Mouse (Mus musculus): ENCODE results near the gene Tor4a.
A peak's percentile ranks its signal among the peaks of the same experiment; 100 is the strongest.

Tor4a gene

GRCm38 (mm10) chr2:25193330-25193770 is 3.3 kb downstream of the Tor4a start:
- peak; percentile 75 to 87 for DNase-seq (ENCODE audit: low read depth in 2 of 2, low spot score in 2 of 2)

GRCm38 (mm10) chr2:25187841-25188240 is 8.8 kb downstream of the Tor4a start:
- DNase-seq (ENCODE audit: low read depth in 2 of 2, low spot score in 2 of 2): no peak

DNA sequence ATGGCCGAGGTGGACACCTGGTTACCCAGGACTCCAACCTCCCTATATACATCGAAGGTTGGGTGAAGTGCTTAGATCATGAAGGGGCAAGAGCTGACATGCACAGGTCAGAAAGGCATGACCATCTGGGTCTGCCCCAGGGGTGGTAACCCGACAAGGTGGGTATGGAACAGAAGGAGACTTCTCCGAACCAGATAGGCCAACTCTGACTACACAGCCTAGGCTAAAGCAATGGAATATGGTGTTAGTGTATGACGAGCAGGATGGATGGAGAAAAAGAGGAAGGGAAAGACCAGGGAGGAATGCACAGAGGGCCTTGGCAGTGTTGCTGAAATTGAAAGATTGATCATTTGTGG is 10.1 kb downstream of the Tor4a start:
- no peak for DNase-seq (ENCODE audit: low read depth in 2 of 2, low spot score in 2 of 2)

DNA sequence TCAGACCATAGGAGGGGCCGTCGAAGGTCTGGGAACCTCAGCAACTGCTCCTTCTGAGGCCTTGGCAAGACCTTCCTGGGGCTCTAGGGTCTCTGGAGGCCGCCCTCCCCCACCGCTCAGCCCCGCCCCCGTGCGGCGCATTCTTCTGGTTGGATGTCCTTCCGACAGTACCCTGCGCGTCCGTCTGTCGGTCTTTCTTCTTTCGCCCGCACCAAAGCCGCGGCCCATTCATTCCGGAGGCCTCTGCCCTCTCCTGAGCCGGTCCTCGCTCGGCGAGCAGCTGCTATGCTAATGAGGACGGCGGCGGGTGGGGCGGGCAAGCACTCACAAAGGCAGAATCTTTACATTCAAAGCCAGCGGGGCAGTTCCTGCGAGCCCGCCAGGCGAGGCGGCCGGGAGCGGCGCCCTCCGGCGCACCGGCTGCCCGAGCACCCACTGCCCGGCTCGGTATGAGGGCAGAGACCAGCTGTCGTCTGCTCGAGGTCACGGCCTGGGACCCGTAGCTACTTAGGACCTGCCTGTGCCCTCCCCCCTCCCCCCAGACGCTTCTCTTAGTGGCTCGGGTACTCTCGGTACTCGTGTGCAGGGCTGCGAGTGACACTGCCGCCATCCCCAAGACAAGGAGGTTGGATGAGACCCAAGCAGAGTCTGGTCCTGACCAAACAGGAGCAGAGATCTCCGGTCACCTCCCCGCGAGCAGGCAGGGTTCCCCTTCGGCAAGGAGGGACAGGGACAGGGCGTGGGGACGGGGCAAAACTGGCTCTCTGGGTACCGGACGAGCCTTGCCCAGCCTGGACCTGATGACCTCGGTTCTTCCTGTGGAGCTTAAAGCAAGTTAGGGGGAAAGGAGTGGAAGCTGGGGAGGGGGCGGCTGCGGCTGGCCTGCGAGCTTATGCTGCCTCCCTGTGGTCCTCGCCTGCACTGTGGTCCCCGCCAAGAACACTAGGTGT is 10.8 kb downstream of the Tor4a start:
- peak in 1 of 2 experiments; percentile 33 for DNase-seq (ENCODE audit: low read depth in 2 of 2, low spot score in 2 of 2)

DNA sequence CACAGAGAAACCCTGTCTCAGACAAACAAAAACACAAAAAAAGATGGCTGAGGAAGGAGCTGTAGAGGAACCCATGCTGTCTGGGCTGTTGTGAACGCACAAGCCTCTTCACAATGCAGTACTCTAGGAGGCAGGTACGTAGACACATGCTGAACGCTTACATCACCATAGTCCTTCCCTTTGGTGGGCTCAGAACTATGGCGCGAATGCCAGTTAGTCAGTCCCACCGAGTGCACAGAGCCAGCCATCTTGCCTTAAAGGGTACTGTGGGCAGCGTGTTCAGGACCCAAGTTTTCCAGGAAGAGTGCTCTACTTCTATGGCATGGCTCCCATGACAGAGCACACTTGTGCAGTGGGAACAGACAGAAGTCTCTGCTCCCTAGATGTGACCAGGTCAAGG is 12.2 kb downstream of the Tor4a start:
- no peak for DNase-seq (ENCODE audit: low read depth in 2 of 2, low spot score in 2 of 2)

DNA sequence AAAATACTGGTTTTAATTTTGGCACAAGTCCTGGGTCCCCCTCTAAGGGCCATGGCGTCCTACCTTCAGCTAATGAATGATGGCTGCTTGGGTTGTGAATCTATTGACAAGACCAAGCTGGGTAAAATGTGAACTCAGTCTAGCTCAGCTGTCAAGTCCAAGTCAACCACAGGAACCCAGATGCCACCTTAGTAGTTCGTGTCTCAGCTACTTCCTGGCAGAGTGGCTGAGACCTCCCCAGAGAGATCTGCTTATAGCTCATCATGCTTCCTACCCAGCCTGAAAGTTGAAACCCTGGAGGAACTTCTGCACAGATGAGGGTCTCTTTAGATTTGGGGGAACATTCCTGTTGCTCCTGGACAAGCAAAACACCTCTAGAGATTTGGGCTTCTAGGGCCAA is 13.3 kb downstream of the Tor4a start:
- peak in 1 of 2 experiments; percentile 38 for DNase-seq (ENCODE audit: low read depth in 2 of 2, low spot score in 2 of 2)

- DNase-seq (ENCODE audit: low read depth in 2 of 2, low spot score in 2 of 2): no peak
Observed at GRCm38 (mm10) chr2:25182664-25183063, 14.0 kb downstream of the Tor4a start.

- no peak for DNase-seq (ENCODE audit: low read depth in 2 of 2, low spot score in 2 of 2)
Observed at GRCm38 (mm10) chr2:25181891-25182397, 14.7 kb downstream of the Tor4a start.

DNA sequence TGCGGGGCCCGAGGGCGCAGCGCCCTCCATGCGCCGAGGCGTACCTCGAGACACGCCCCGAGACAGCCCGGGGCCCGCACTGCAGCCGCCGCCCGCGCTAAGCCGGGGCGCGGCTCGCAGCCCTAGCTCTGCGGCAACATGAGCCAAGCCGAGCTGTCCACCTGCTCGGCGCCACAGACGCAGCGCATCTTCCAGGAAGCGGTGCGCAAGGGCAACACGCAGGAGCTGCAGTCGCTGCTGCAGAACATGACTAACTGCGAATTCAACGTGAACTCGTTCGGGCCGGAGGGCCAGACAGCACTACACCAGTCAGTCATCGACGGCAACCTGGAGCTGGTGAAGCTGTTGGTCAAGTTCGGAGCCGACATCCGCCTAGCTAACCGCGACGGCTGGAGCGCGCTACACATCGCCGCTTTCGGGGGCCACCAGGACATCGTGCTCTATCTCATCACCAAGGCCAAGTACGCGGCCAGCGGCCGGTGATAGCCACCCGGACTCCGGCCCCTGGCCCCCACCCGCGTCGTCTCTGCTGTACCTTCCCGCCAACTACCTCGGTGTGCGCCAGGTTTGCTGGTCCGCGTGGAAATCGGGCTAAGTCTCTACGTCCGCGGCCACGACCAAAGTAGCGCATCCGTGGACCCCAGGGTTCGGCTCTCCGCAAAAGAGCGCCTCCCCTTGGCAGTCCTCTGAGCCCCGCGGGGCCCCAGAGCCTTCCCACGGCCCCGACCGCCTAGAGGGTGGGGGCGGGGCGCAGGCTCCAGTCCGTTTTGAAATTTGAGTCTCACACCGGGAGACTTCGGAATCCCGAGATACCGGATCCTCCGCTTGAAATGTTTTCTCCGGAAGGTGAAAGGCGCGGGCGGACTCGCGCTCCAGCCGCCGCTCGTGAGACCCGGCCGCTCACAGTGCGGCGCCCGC is 15.5 kb downstream of the Tor4a start:
- DNase-seq (ENCODE audit: low read depth in 2 of 2, low spot score in 2 of 2): peak; percentile 26 to 51

DNA sequence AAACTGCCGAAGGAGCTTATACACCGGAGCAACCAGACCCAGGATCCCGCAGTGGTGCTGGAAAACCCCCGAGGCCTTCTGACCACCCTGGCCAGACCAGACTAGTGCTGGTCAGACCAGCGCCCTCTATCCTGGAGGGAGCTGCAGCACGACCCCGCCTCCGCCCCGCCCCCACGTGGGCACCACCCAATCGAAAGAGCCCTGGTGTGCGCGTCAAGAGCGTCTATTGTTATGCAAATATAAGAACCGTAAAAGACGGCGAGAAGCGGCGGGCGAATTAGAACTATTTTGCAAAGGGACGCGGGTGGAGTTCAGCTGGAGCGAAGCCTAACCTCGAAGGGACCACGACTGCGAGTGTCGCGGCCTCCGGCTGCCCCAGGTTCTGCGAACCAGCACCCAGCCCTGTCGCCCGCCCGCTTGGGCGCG is 16.2 kb downstream of the Tor4a start, which contains the start of gene Nrarp:
Nrarp (plus strand) TSS at position 281 of the 426 bp plus-strand sequence.
- DNase-seq (ENCODE audit: low read depth in 2 of 2, low spot score in 2 of 2): peak; percentile 69 to 74

DNA sequence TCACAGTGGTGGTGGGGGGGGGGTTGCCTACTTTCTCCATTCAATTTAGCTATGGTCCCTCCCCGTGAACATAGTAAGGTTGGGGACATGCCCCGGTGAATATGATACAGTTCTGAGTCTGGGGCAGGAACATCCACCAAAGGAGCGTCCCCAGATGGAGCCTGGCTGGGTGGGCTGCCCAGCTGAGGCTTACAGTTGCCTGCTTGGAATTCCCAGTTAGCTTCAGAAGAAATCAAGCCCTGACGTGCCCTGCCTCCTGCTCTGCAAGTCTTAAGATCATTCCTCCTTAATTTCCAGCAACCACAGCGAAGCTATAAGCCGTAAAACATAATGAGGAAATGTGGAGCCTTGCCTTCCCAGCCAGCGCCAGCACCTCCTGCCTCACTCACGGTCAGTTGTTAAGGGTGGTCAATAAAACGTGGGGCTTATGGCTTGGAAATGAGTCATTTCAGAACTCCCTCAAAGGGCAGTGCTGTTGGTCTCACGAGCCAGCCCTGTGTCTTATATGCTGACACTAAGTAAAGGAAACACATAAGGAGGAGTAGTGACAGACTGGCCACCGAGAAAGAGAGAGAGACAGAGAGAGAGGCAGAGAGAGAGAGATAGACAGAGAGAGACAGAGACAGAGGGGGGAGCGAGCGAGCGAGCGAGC is 17.0 kb downstream of the Tor4a start:
- DNase-seq (ENCODE audit: low read depth in 2 of 2, low spot score in 2 of 2): no peak

- DNase-seq (ENCODE audit: low read depth in 2 of 2, low spot score in 2 of 2): no peak
Observed at GRCm38 (mm10) chr2:25178285-25178972, 18.3 kb downstream of the Tor4a start.

GRCm38 (mm10) chr2:25177685-25178084 is 19.0 kb downstream of the Tor4a start:
- DNase-seq (ENCODE audit: low read depth in 2 of 2, low spot score in 2 of 2): no peak

DNA sequence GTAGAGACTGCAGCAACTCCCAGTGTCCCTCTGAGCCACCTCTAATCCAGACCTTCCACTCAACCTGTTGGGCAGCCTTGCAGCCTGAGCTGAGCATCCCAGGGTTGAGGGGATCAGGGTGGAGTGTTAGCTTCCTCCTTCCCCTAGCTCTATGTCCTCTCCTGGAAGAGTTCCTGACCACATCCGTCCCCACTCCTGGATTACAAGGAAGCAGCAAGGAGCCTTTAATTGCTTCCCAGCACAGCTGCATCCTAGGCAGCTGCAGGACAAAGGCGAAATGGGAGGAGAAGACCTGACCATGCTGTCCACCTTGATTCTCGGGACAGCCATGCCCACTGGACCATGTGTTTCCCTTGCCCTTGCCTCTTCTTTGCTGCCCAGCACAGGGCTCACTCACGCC is 19.6 kb downstream of the Tor4a start:
- DNase-seq (ENCODE audit: low read depth in 2 of 2, low spot score in 2 of 2): no peak

DNA sequence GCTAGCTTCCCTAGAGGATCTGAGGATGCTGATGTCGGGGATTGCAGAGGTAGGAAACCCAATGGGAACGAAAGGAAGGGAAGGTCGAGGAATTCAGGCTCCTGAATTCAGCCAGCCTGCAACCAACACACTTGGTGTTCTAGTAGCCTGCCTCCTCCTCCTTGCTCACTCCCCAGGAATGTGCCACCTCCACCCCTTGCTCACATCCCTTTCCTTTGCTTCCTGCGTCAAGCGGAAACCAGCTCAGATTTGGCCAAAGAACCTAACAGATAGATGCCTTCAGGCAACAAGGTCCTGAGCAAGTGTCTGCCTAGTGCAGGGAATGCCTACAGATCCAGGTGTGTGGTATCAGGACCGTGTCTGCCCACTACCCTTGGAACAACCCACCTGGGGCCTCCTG is 20.1 kb downstream of the Tor4a start:
- no peak for DNase-seq (ENCODE audit: low read depth in 2 of 2, low spot score in 2 of 2)

DNA sequence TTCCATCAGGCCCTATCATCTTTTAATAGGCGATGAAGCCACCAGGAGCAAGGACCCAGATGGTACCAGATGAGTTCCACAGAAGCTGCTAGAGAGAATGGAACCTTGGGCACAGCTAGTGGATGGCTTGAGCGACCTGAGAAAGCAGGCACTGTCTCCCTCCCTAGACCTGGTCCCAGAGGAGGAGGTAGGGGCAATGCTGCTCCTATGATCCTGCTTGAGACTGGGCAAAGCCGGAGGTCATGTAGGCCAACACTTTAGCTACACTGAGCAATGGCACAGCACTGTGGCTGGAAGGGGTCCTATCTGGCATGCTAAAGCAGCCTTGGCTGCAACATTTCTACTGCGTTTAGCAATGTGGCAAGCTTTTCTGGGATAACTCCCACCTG is 21.0 kb downstream of the Tor4a start:
- DNase-seq (ENCODE audit: low read depth in 2 of 2, low spot score in 2 of 2): no peak

GRCm38 (mm10) chr2:25174866-25175689 is 21.6 kb downstream of the Tor4a start:
- no peak for DNase-seq (ENCODE audit: low read depth in 2 of 2, low spot score in 2 of 2)

DNA sequence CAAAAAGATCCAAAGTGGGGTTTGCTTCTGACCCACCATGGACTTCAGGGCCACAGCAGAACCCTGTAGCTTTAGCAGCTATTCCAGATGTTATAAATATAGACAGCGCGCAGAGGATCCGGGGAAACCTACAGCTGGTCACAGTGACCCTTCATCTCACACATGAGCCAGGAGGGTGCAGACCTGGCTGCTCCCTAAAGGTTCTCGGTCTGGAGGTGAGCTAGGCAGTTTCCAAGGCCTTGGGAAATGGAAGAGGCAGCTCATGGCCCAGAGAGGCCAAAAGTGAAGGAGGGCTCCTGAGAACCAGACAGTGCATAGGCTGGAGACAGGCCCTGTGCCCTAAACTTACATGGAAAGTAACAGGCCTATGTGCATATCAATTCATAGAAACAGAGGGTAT is 22.9 kb downstream of the Tor4a start:
- DNase-seq (ENCODE audit: low read depth in 2 of 2, low spot score in 2 of 2): no peak

- DNase-seq (ENCODE audit: low read depth in 2 of 2, low spot score in 2 of 2): no peak
Observed at GRCm38 (mm10) chr2:25172629-25173028, 24.1 kb downstream of the Tor4a start.

DNA sequence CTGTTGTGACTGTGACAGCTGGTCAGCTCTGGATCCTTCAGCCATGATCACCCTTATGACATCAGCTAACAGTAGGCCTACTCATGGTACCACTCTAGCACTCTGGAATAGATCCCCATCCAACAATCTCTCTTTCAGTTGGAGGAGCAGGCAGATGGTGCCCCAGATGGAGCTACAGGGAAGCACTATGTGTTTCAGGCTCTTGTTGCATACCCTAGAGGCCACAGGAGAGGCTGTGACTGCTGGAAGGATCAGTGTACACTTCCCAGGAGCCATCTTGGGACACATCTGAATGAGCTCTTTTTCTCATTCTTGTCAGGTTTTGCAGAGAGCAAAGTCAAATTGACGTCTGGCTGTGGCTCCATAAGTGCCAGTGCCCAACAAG is 24.9 kb downstream of the Tor4a start:
- no peak for DNase-seq (ENCODE audit: low read depth in 2 of 2, low spot score in 2 of 2)

Data from CD8-positive naive resting alpha-beta T cell, adult 2 months (primary cell).